Mouse (Mus musculus): ENCODE data around the gene Vps41.

The Vps41 gene

GRCm38 (mm10) chr13:18868825-18869224 lies 151.7 kb downstream of the Vps41 start:
- no peak for DNase-seq (ENCODE audit: low read depth, low spot score)

- no peak for DNase-seq (ENCODE audit: low read depth, low spot score)
Measured at GRCm38 (mm10) chr13:18875321-18875720, 158.2 kb downstream of the Vps41 start.

GRCm38 (mm10) chr13:18892910-18893309 lies 175.8 kb downstream of the Vps41 start:
- no peak for DNase-seq (ENCODE audit: low read depth, low spot score)

GRCm38 (mm10) chr13:18896789-18897188 lies 179.7 kb downstream of the Vps41 start:
- DNase-seq (ENCODE audit: low read depth, low spot score) = no peak

GRCm38 (mm10) chr13:18903623-18904022 lies 186.5 kb downstream of the Vps41 start:
- DNase-seq (ENCODE audit: low read depth, low spot score) = no peak

GRCm38 (mm10) chr13:18914774-18915173 lies 197.7 kb downstream of the Vps41 start:
- DNase-seq (ENCODE audit: low read depth, low spot score) = no peak
